Mouse (Mus musculus) spleen, postnatal 10 days (tissue): ENCODE results near the gene Tmem132d.

Source experiments
- DNase-seq, 2 experiments: peaks; one replicate each; pipeline ENCODE4 v3.0.0; 2021 to 2022; ENCODE audit warnings: low spot score in 2 of 2

The Tmem132d gene

GRCm38 (mm10) chr5:128407546-128407945 is 25.3 kb downstream of the Tmem132d start:
- DNase-seq = no peak

GRCm38 (mm10) chr5:128405071-128405470 is 27.8 kb downstream of the Tmem132d start:
- no peak for DNase-seq

GRCm38 (mm10) chr5:128404223-128404622 is 28.7 kb downstream of the Tmem132d start:
- DNase-seq = no peak

DNA sequence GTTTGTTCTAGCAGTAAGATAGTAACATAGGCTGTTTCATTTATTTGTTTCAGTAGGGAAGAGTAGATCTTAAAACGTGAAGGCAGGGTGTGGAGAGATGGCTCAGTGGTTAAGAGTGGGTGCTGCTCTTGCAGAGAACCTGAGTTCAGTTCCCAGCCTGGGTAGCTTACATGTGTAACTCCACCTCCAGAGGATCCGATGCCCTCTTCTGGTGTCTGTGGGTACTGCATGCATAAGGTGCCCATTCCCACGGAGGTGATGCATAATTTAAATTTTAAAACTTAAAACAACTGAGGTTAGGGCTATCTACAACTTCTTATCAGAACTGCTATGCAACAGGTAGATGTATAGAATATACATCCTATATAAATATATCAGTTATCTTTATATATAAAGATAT is 40.5 kb downstream of the Tmem132d start:
- DNase-seq = no peak

DNA sequence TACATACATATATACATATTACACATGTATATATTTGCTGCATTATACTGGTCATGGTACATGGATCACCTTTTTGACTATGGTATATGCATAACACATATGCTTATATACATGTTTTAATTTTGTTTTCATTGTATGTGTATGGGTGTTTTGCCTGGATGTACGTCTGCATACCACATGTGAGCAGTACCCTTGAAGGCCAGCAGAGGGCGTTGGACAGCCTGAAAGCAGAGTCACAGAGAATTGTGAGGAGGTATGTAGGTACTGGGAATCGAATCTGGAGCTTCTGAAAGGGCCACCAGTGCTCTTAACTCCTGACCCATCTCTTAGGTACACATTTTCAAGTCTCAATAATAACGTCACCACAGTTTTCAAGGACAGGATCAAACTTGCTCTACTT is 43.2 kb downstream of the Tmem132d start:
- no peak for DNase-seq

DNA sequence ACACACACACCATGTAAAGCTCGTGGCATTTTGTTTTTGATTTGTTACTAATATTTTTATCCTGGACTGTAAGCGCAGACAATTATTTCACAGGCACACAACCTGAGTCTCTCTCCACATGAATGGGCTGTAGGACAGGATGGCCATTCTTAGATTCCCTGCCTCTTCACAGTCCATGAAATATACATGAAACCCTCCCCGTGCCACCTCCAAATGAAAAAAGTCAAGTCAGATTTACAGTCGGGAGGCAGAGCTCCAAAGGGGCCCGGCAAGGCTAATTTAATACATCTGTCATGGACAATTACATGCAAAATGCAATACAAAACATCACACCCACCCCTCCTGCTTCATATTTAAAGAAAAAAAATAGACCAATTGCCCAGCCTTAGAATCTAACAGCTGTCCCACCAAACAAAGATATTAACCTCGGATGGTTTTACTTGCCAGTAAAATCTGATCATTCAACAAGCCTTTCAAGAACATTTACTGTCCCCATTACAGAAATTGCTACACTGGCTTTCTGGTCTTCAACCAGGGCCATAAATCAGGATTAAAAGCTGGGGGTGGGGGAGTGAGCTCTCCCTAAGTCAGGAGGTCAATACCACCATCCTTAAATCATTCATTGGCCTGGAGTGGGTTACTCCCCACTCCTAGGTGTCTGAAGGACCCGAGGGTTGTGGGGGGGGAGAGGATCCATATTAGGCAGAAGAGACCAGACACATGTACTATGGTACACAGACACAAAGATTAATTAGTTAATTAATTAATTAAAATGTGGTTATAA is 44.3 kb downstream of the Tmem132d start:
- no peak for DNase-seq

- DNase-seq = no peak
These were observed 63.1 kb downstream of the Tmem132d start for GRCm38 (mm10) chr5:128369814-128370213.

GRCm38 (mm10) chr5:128369111-128369510 is 63.8 kb downstream of the Tmem132d start:
- DNase-seq = no peak

GRCm38 (mm10) chr5:128365261-128365985 is 67.5 kb downstream of the Tmem132d start:
- no peak for DNase-seq

DNA sequence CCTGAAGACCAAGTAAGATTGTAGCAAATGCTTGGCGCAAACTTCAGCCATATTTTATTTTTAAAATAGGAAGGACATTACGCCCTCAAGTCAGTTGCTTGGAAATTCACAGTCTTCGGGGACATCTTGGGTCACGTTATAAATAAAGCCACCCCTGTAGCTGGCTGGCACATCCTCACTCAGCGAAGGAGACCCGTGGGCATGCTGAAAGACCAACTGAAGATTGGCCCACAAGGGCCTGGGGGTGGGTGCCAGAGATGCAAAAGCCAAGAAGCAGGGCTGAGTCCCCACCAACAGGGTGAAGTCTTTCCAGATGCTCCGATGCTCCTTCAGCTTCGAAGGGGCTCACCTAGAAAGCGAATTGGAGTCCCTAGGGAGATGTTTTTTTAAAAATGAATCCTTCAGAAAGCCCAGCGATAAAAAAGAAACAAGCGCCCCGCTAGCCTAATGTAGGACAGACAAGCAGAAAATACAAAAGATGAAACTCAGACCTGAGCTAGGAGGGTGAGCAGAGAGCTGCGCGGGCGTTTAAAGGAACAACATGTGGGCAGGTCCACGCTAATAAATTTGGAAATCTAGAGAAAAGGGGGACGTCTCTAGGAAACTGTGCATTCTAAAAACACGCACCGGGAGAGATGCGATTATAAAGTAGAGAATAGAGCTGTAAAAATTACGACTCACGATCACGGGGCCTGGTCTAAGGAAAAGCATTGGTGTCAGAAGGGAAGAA is 71.8 kb downstream of the Tmem132d start:
- no peak for DNase-seq

DNA sequence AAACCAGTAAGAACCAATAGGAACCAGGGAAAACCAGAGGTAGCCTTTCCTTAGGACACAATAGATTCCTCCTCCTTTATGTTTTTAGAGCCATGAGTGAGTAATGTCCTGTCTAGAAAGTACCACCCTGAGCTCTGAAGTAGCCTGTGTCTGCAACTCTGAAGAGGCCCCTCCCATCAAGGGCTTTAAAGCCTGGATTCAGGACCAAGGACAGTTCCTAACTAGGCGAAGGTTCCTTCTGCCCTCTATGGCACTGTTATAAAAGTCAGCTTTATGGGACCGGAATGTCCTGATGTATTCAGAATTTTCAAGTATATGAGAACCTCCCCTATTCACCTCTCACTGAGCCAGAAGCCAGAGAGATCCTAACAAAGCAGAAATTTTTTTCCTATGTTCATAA is 84.0 kb downstream of the Tmem132d start:
- DNase-seq = no peak

- no peak for DNase-seq
These were observed 96.0 kb downstream of the Tmem132d start for GRCm38 (mm10) chr5:128336841-128337240.

- no peak for DNase-seq
These were observed 100.1 kb downstream of the Tmem132d start for GRCm38 (mm10) chr5:128332766-128333165.

- no peak for DNase-seq
These were observed 102.5 kb downstream of the Tmem132d start for GRCm38 (mm10) chr5:128330351-128330750.

DNA sequence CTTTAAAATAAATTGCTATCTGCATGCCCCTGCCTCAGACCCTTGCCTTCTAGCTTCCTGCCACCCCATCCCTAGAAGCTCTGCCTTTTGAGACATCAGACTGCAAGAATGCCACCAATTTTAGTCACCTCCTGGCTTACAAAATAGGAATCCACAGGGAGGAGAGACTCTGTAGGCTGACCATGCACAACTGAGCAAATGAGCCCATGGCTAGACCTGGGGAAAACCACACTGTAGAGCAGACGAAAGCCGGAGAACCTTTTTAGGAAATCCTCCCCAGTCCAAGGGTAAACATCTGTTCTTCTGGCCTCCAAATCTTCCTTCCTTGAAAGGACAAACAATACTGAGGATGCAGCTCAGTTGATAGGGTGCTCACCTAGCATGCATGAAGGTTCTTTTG is 130.5 kb downstream of the Tmem132d start:
- no peak for DNase-seq

- no peak for DNase-seq
These were observed 141.7 kb downstream of the Tmem132d start for GRCm38 (mm10) chr5:128291191-128291590.

DNA sequence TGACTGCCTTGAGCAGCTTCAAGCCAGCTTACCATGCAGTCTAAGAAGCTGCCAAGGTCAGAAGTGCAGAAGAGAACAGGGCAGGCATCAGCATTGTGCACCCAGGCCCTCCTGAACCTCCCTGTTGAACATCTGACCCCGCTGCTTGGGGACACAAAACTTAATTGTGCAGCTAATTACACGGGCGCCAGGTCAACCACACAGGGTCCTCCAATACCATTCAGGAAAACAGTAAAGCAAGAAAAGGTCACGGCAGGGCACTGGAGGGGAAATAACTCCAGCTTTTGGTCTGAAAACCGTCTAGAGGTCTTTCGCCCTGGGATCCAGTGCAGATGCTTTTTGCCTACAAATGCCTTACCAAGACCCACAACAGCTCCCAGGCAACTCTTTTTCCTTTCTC is 159.6 kb downstream of the Tmem132d start:
- DNase-seq = no peak

- no peak for DNase-seq
These were observed 165.5 kb downstream of the Tmem132d start for GRCm38 (mm10) chr5:128267366-128267765.

DNA sequence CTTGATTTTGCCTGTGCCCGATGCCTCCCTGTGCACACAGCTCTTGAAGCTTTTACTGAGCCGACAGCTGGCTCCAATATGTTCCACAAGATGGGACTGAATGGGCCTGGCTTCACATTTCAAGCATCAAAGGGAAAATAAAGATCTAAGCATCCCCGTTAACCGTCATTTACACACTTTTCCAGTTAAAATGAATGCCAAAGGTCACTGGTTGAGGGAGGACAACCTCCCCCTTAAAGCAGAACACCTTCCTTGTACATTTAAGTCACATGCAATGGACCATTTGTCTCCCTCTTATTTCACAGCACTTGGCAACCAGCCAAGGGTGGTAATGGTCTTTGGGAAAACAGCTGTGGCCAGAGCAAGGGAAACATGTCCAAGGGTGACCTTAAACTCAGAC is 188.7 kb downstream of the Tmem132d start:
- no peak for DNase-seq

- DNase-seq = no peak
These were observed 196.1 kb downstream of the Tmem132d start for GRCm38 (mm10) chr5:128236638-128237335.

DNA sequence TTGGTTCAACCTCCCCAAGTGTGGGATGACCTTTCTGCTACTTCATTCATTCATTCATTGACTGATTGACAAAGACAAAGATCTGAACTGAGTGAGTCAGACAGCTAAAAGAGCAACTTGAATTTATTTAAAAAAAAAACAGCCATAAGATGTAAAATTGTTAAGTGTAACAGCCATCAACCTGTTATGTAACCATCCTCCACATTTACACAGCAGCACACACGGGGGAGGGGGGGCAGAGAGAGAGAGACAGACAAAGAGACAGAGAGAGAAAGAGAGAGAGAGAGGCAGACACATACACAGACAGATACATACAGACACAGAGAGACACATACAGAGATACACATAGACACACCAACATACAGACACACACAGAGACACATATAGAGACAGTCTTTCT is 197.3 kb downstream of the Tmem132d start:
- no peak for DNase-seq

- DNase-seq = no peak
These were observed 199.8 kb downstream of the Tmem132d start for GRCm38 (mm10) chr5:128233101-128233500.
